12 mouse cellular contexts compared by ENCODE assay signal in the genomic region with DNA sequence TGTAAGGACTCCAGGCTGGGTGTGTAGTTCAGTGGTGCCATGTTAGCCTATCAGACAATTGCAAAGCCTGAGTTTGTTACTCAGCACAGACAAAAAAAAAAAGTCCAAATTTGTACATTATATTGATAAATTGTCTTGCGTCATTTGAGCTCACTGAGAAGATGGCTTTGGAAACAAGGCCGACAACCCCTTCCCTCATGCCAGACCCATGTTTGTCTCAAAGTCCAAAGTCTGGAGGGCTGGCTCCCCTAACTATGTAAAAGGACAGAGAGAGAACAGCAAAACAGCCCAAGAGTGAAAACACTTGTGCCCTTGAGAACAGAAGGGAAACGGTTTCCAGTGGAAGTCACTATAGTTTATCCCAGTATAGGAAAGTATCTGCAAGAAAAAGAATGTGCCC. TPM values are rescaled to one million over a fixed set of nuclear protein-coding genes. Genes with fewer than 3 reads are reported as not detected.
DNase-seq lines count a peak whose midpoint lies in the region; ATAC-seq and TF ChIP-seq lines count a peak whose summit lies in the region.
"Had no signal": no experiment of that assay in that cellular context is flagged by ENCODE, and none has a peak within 500 bp of the region (broad histone marks: within the 10 kb centered on the region; RNA-seq: fewer than 3 reads in every experiment).

No protein-coding gene starts in this region.

- 0 out of 2 replicates have a peak overlapping the region, but pooled peaks have one; percentile 98 for H3K4me3 ChIP-seq in heart, embryonic 10.5 days
- H3K4me3 ChIP-seq in heart, adult 2 months = no peak overlapping the region; the same call in 1 of the 2 replicates
- no peak overlapping the region for H3K4me3 ChIP-seq in lung, embryonic 16.5 days (ENCODE audit: low read length)
- peak overlapping the region; percentile 34 for H3K4me3 ChIP-seq in kidney, adult 2 months (ENCODE audit: insufficient read depth, low read depth, low read length)
- peak overlapping the region; percentile 94 for H3K4me3 ChIP-seq in liver, embryonic 16.5 days (ENCODE audit: low read depth, low read length)

- intact Hi-C loops in heart, adult 2 months (cut with DNase I) = loop anchor here (5.0 kb wide), 1 partner anchor 33 kb away; a partner anchor contains a TSS

- no peak for TF ChIP-seq EP300 in heart, adult 2 months (IDR thresholded peaks at IDR 0.05; ENCODE audit: insufficient read depth, low read depth, low read length)

- H3K4me2 ChIP-seq in lung, embryonic 16.5 days (ENCODE audit: low read depth, low read length) = peak overlapping the region; percentile 85; the same call in 1 of the 2 replicates
- peak overlapping the region; percentile 87 for H3K4me2 ChIP-seq in liver, embryonic 16.5 days (ENCODE audit: low read depth, low read length)

- ATAC-seq in lung, embryonic 16.5 days (ENCODE audit: low read depth) = no peak
- no peak for ATAC-seq in liver, embryonic 16.5 days (ENCODE audit: low read depth)

- no peak for TF ChIP-seq CTCF in heart, adult 2 months (IDR thresholded peaks at IDR 0.05)
- TF ChIP-seq CTCF in kidney, adult 2 months (conservative IDR thresholded peaks at IDR 0.05; ENCODE audit: insufficient read depth, insufficient read length, low read depth, low read length) = no peak

- no peaks in the 10 kb centered on the region for H3K9me3 ChIP-seq in heart, embryonic 10.5 days
- H3K9me3 ChIP-seq in lung, embryonic 16.5 days (ENCODE audit: control insufficient read depth, low read length) = no peaks in the 10 kb centered on the region
- no peaks in the 10 kb centered on the region for H3K9me3 ChIP-seq in liver, embryonic 16.5 days (replicated peaks; ENCODE audit: control insufficient read depth, low read length)
- H3K9me3 ChIP-seq: midbrain, embryonic 12.5 days had no signal

- no peaks in the 10 kb centered on the region; the same call in 1 of the 2 replicates for H3K79me2 ChIP-seq in heart, adult 2 months (replicated peaks; ENCODE audit: control insufficient read depth, insufficient read depth, low read length)

- H3K4me1 ChIP-seq in heart, embryonic 10.5 days = peaks cover 9% of the 10 kb centered on the region
- H3K4me1 ChIP-seq in heart, adult 2 months (ENCODE audit: control insufficient read depth, insufficient read depth, low read length) = peaks cover 2% of the 10 kb centered on the region
- peaks cover 8% of the 10 kb centered on the region for H3K4me1 ChIP-seq in lung, embryonic 16.5 days (replicated peaks; ENCODE audit: control insufficient read depth, insufficient read depth, low read length)
- H3K4me1 ChIP-seq in kidney, adult 2 months (ENCODE audit: control insufficient read depth, insufficient read depth, low read length) = no peaks in the 10 kb centered on the region; the same call in 1 of the 2 replicates
- H3K4me1 ChIP-seq in liver, embryonic 16.5 days (ENCODE audit: control insufficient read depth, low read depth, low read length) = peaks cover 32% of the 10 kb centered on the region

- no peak overlapping the region for H3K9ac ChIP-seq in heart, adult 2 months (ENCODE audit: low read depth, low read length)
- no peak overlapping the region for H3K9ac ChIP-seq in lung, embryonic 16.5 days (ENCODE audit: low read length)
- H3K9ac ChIP-seq in liver, embryonic 16.5 days (ENCODE audit: low read depth, low read length) = peak overlapping the region; percentile 26; the same call in 1 of the 2 replicates

- WGBS in heart, embryonic 10.5 days = 87% methylated on average over 3 of the region's 3 CpGs
- WGBS in heart, adult 2 months = 65% methylated on average over 3 of the region's 3 CpGs
- 82% methylated on average over 3 of the region's 3 CpGs for WGBS in lung, embryonic 16.5 days
- 41% methylated on average over 3 of the region's 3 CpGs for WGBS in kidney, adult 2 months
- WGBS in liver, embryonic 16.5 days (ENCODE audit: insufficient replicate concordance) = 35% methylated on average over 3 of the region's 3 CpGs

- H3K27me3 ChIP-seq in heart, embryonic 10.5 days (ENCODE audit: insufficient read depth, poor library complexity, severe bottlenecking) = no peaks in the 10 kb centered on the region
- no peaks in the 10 kb centered on the region for H3K27me3 ChIP-seq in heart, adult 2 months (ENCODE audit: control insufficient read depth, insufficient read depth, low read length)
- no peaks in the 10 kb centered on the region for H3K27me3 ChIP-seq in lung, embryonic 16.5 days (ENCODE audit: control insufficient read depth, insufficient read depth, low read depth, low read length)
- no peaks in the 10 kb centered on the region for H3K27me3 ChIP-seq in kidney, adult 2 months (replicated peaks; ENCODE audit: control insufficient read depth, insufficient read depth, low read length)
- no peaks in the 10 kb centered on the region for H3K27me3 ChIP-seq in liver, embryonic 16.5 days (ENCODE audit: control insufficient read depth, insufficient read depth, low read depth, low read length)
- H3K27me3 ChIP-seq: midbrain, embryonic 12.5 days had no signal

- no peak overlapping the region for H3K27ac ChIP-seq in heart, embryonic 10.5 days
- H3K27ac ChIP-seq in heart, adult 2 months = no peak overlapping the region; the same call in 1 of the 2 replicates
- no peak overlapping the region for H3K27ac ChIP-seq in lung, embryonic 16.5 days (ENCODE audit: low read length)
- H3K27ac ChIP-seq in kidney, adult 2 months (ENCODE audit: insufficient read depth, low read depth, low read length) = peak overlapping the region; percentile 94
- H3K27ac ChIP-seq in liver, embryonic 16.5 days (ENCODE audit: low read length) = peak overlapping the region; percentile 83
- H3K27ac ChIP-seq: midbrain, embryonic 12.5 days had no signal

- TF ChIP-seq POLR2A in heart, adult 2 months (IDR thresholded peaks at IDR 0.05; ENCODE audit: insufficient read depth, low read depth, low read length) = no peak
- TF ChIP-seq POLR2A in kidney, adult 2 months (IDR thresholded peaks at IDR 0.05; ENCODE audit: low read depth, low read length) = no peak

- peaks cover 35% of the 10 kb centered on the region for H3K36me3 ChIP-seq in heart, embryonic 10.5 days
- H3K36me3 ChIP-seq in heart, adult 2 months (ENCODE audit: control insufficient read depth, insufficient read depth, low read length) = no peaks in the 10 kb centered on the region
- H3K36me3 ChIP-seq in lung, embryonic 16.5 days (ENCODE audit: control insufficient read depth, insufficient read depth, low read length) = no peaks in the 10 kb centered on the region
- H3K36me3 ChIP-seq in kidney, adult 2 months (ENCODE audit: control insufficient read depth, insufficient read depth, low read length) = peaks cover 5% of the 10 kb centered on the region
- H3K36me3 ChIP-seq in liver, embryonic 16.5 days (ENCODE audit: control insufficient read depth, insufficient read depth) = peaks cover 12% of the 10 kb centered on the region

- no peak for DNase-seq in heart, embryonic 10.5 days (ENCODE audit: low spot score)
- DNase-seq in heart, adult 2 months = no peak
- DNase-seq in lung, postnatal 4 days = no peak
- peak; percentile 79 for DNase-seq in kidney, adult 2 months
- DNase-seq in embryo, embryonic 10.5 days (ENCODE audit: low spot score) = no peak
- DNase-seq in embryo, embryonic 9.5 days (ENCODE audit: extremely low spot score) = no peak
- DNase-seq: cerebellum, adult 9-10 months; retina, postnatal 1 day had no signal

RNA-seq across cellular contexts. Expression of a gene that starts 1.3 kb away (rescaled TPM):
- 249 and 270 TPM in 2 replicates for polyA plus RNA-seq in heart, embryonic 10.5 days (2016; fragmentation: Nextera tagmentation; extraction: Ambion mirVana)
- 10 to 100 TPM; 72.6 to 86.1 TPM for total RNA-seq in heart, adult 2 months (2021)
- 50.8 and 71.0 TPM in 2 replicates for polyA plus RNA-seq in heart, adult 2 months (2012; rRNA removed)
- polyA plus RNA-seq in lung, embryonic 16.5 days (2015; fragmentation: Nextera tagmentation; extraction: Ambion mirVana) = 211 and 213 TPM in 2 replicates
- polyA plus RNA-seq in kidney, adult 2 months (2012; rRNA removed) = 66.8 and 75.2 TPM in 2 replicates
- polyA plus RNA-seq in liver, embryonic 16.5 days (2015; fragmentation: Nextera tagmentation; extraction: Ambion mirVana) = 108 and 123 TPM in 2 replicates

RNA-seq across cellular contexts. Expression of a gene that starts 1.7 kb away (rescaled TPM):
- polyA plus RNA-seq in heart, embryonic 10.5 days (2016; fragmentation: Nextera tagmentation; extraction: Ambion mirVana) = 31.5 and 40.1 TPM in 2 replicates
- 10 to 100 TPM; 53.1 to 60.6 TPM for total RNA-seq in heart, adult 2 months (2021)
- polyA plus RNA-seq in heart, adult 2 months (2012; rRNA removed) = 86.9 and 100 TPM in 2 replicates
- polyA plus RNA-seq in lung, embryonic 16.5 days (2015; fragmentation: Nextera tagmentation; extraction: Ambion mirVana) = 23.5 and 25.4 TPM in 2 replicates
- polyA plus RNA-seq in kidney, adult 2 months (2012; rRNA removed) = 155 and 168 TPM in 2 replicates
- polyA plus RNA-seq in liver, embryonic 16.5 days (2015; fragmentation: Nextera tagmentation; extraction: Ambion mirVana) = 21.9 and 23.6 TPM in 2 replicates

RNA-seq across cellular contexts. Expression of a gene that starts 19.8 kb away (rescaled TPM):
- polyA plus RNA-seq in heart, embryonic 10.5 days (2016; fragmentation: Nextera tagmentation; extraction: Ambion mirVana) = 13.6 and 46.8 TPM in 2 replicates
- total RNA-seq in heart, adult 2 months (2021) = 1,000 to 10,000 TPM; 2,777 to 3,250 TPM
- polyA plus RNA-seq in heart, adult 2 months (2012; rRNA removed) = 1,727 and 2,194 TPM in 2 replicates
- polyA plus RNA-seq in lung, embryonic 16.5 days (2015; fragmentation: Nextera tagmentation; extraction: Ambion mirVana) = 10.0 and 14.1 TPM in 2 replicates
- 111 and 188 TPM in 2 replicates for polyA plus RNA-seq in kidney, adult 2 months (2012; rRNA removed)
- 1.4 and 3.4 TPM in 2 replicates for polyA plus RNA-seq in liver, embryonic 16.5 days (2015; fragmentation: Nextera tagmentation; extraction: Ambion mirVana)
- total RNA-seq: layer of hippocampus, postnatal 10 days had no signal
- polyA plus RNA-seq: midbrain, embryonic 12.5 days had no signal

RNA-seq across cellular contexts. Expression of a gene that starts 23.0 kb away (rescaled TPM):
- polyA plus RNA-seq in heart, embryonic 10.5 days (2016; fragmentation: Nextera tagmentation; extraction: Ambion mirVana) = 28.1 and 31.4 TPM in 2 replicates
- total RNA-seq in heart, adult 2 months (2021) = 10 to 100 TPM in 1 of 2 experiments, 1 to 10 TPM in 1; 8.8 to 12.3 TPM
- polyA plus RNA-seq in heart, adult 2 months (2012; rRNA removed) = 12.4 and 17.0 TPM in 2 replicates
- 40.3 and 44.2 TPM in 2 replicates for polyA plus RNA-seq in lung, embryonic 16.5 days (2015; fragmentation: Nextera tagmentation; extraction: Ambion mirVana)
- polyA plus RNA-seq in kidney, adult 2 months (2012; rRNA removed) = 25.4 and 26.3 TPM in 2 replicates
- 19.3 and 20.9 TPM in 2 replicates for polyA plus RNA-seq in liver, embryonic 16.5 days (2015; fragmentation: Nextera tagmentation; extraction: Ambion mirVana)

RNA-seq across cellular contexts. Expression of a gene that starts 23.7 kb away (rescaled TPM):
- polyA plus RNA-seq in heart, embryonic 10.5 days (2016; fragmentation: Nextera tagmentation; extraction: Ambion mirVana) = 47.3 and 58.8 TPM in 2 replicates
- 10 to 100 TPM; 20.1 to 23.6 TPM for total RNA-seq in heart, adult 2 months (2021)
- 37.6 and 42.8 TPM in 2 replicates for polyA plus RNA-seq in heart, adult 2 months (2012; rRNA removed)
- polyA plus RNA-seq in lung, embryonic 16.5 days (2015; fragmentation: Nextera tagmentation; extraction: Ambion mirVana) = 59.0 and 64.3 TPM in 2 replicates
- polyA plus RNA-seq in kidney, adult 2 months (2012; rRNA removed) = 53.1 and 63.8 TPM in 2 replicates
- polyA plus RNA-seq in liver, embryonic 16.5 days (2015; fragmentation: Nextera tagmentation; extraction: Ambion mirVana) = 21.2 and 21.5 TPM in 2 replicates

Comparison
In these comparisons a context has a peak if more than half of its experiments do, and no peak if none do; other contexts are left out.
1. H3K4me3 ChIP-seq: peak in heart, embryonic 10.5 days (single experiment), kidney, adult 2 months (single experiment) and liver, embryonic 16.5 days (single experiment); none in heart, adult 2 months (single experiment) and lung, embryonic 16.5 days (single experiment).
2. H3K27ac ChIP-seq: peak in kidney, adult 2 months (single experiment) and liver, embryonic 16.5 days (single experiment); none in heart, embryonic 10.5 days (single experiment), heart, adult 2 months (single experiment) and lung, embryonic 16.5 days (single experiment).